ENCODE assay signal across 16 mouse cellular contexts in the genomic region with DNA sequence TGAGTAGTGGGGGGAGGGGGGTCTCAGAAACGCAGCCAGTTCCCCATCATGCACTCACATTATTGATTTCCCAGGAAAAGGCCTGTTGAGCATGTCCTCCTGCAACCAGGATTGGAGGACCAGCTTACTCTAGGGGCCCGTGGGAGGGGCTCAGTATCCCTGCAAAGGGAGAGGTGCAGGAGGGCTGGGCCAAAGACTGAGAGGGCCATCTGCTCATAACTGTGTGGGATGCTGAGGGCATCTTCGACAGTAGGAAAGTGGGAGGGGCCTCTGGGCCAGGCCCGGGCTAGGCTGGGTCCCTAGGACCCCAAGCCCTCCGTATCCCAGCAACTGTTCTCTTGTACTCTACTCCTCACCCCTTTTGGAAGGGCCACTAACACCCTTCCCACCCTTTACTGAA. TPM values are rescaled to one million over a fixed set of nuclear protein-coding genes. Genes with fewer than 3 reads are reported as not detected.
DNase-seq lines count a peak whose midpoint lies in the region; ATAC-seq lines count a peak whose summit lies in the region.
"Had no signal": no experiment of that assay in that cellular context is flagged by ENCODE, and none has a peak within 500 bp of the region (broad histone marks: within the 10 kb centered on the region; RNA-seq: fewer than 3 reads in every experiment).

No protein-coding gene starts in this region.

- no peaks in the 10 kb centered on the region for H3K9me3 ChIP-seq in embryonic facial prominence, embryonic 11.5 days (replicated peaks; ENCODE audit: control insufficient read depth, low read length)
- no peaks in the 10 kb centered on the region for H3K9me3 ChIP-seq in embryonic facial prominence, embryonic 10.5 days
- no peaks in the 10 kb centered on the region for H3K9me3 ChIP-seq in midbrain, embryonic 10.5 days (replicated peaks)
- H3K9me3 ChIP-seq in midbrain, embryonic 15.5 days: no peaks in the 10 kb centered on the region
- no peaks in the 10 kb centered on the region for H3K9me3 ChIP-seq in midbrain, embryonic 14.5 days (ENCODE audit: control insufficient read depth, low read length)

- no peak overlapping the region for H3K9ac ChIP-seq in embryonic facial prominence, embryonic 11.5 days (replicated peaks; ENCODE audit: low read length)
- H3K9ac ChIP-seq in midbrain, embryonic 15.5 days: no peak overlapping the region
- no peak overlapping the region for H3K9ac ChIP-seq in midbrain, embryonic 14.5 days (replicated peaks; ENCODE audit: low read length)

- H3K4me2 ChIP-seq in embryonic facial prominence, embryonic 11.5 days (ENCODE audit: low read depth, low read length): no peak overlapping the region
- no peak overlapping the region for H3K4me2 ChIP-seq in midbrain, embryonic 15.5 days
- no peak overlapping the region for H3K4me2 ChIP-seq in midbrain, embryonic 14.5 days (ENCODE audit: low read length)

- no peaks in the 10 kb centered on the region for H3K27me3 ChIP-seq in embryonic facial prominence, embryonic 11.5 days (ENCODE audit: control insufficient read depth, insufficient read depth, low read length)
- H3K27me3 ChIP-seq in embryonic facial prominence, embryonic 10.5 days (replicated peaks; ENCODE audit: low read depth, poor library complexity, severe bottlenecking): no peaks in the 10 kb centered on the region
- H3K27me3 ChIP-seq in midbrain, embryonic 10.5 days (ENCODE audit: low read depth, poor library complexity, severe bottlenecking): no peaks in the 10 kb centered on the region
- no peaks in the 10 kb centered on the region for H3K27me3 ChIP-seq in midbrain, embryonic 15.5 days (replicated peaks)
- H3K27me3 ChIP-seq in midbrain, embryonic 14.5 days (ENCODE audit: control insufficient read depth, insufficient read depth, low read length): no peaks in the 10 kb centered on the region

- 57% methylated on average over 5 of the region's 5 CpGs for WGBS in embryonic facial prominence, embryonic 11.5 days
- WGBS in embryonic facial prominence, embryonic 10.5 days: 65% methylated on average over 5 of the region's 5 CpGs
- WGBS in midbrain, embryonic 10.5 days: 66% methylated on average over 5 of the region's 5 CpGs
- 48% methylated on average over 5 of the region's 5 CpGs for WGBS in midbrain, embryonic 15.5 days
- WGBS in midbrain, embryonic 14.5 days: 59% methylated on average over 5 of the region's 5 CpGs

- H3K4me3 ChIP-seq in embryonic facial prominence, embryonic 11.5 days (ENCODE audit: low read depth, low read length): no peak overlapping the region
- H3K4me3 ChIP-seq in embryonic facial prominence, embryonic 10.5 days: no peak overlapping the region
- no peak overlapping the region for H3K4me3 ChIP-seq in midbrain, embryonic 10.5 days
- no peak overlapping the region for H3K4me3 ChIP-seq in midbrain, embryonic 15.5 days
- no peak overlapping the region for H3K4me3 ChIP-seq in midbrain, embryonic 14.5 days (replicated peaks; ENCODE audit: low read depth, low read length)

- peak; percentile 67; the same call in 1 of the 2 replicates for ATAC-seq in embryonic facial prominence, embryonic 11.5 days (replicated peaks; ENCODE audit: insufficient number of reproducible peaks, low FRiP score, low TSS enrichment, low read depth)
- ATAC-seq in midbrain, embryonic 15.5 days (replicated peaks): no peak
- ATAC-seq in midbrain, embryonic 14.5 days (ENCODE audit: low FRiP score, low TSS enrichment): peak; percentile 55; the same call in 1 of the 2 replicates

- no peak for DNase-seq in embryonic facial prominence, embryonic 11.5 days (ENCODE audit: low spot score)
- no peak for DNase-seq in embryonic facial prominence, embryonic 10.5 days (ENCODE audit: low spot score)
- DNase-seq in midbrain, embryonic 10.5 days (ENCODE audit: low spot score): no peak
- DNase-seq in midbrain, embryonic 14.5 days: no peak
- no peak for DNase-seq in layer of hippocampus, adult 9-10 months (ENCODE audit: low spot score)
- no peak for DNase-seq in T-cell, adult 2 months (ENCODE audit: low spot score)
- DNase-seq in adrenal gland, postnatal 4 days (ENCODE audit: low spot score in 2 of 2): no peak
- DNase-seq: heart, postnatal 4 days; kidney, postnatal 4 days; lung, postnatal 14 days; right cerebral cortex, postnatal 4 days; thymus, postnatal 14 days had no signal

- H3K27ac ChIP-seq in embryonic facial prominence, embryonic 11.5 days (replicated peaks; ENCODE audit: low read depth, low read length): no peak overlapping the region
- H3K27ac ChIP-seq in embryonic facial prominence, embryonic 10.5 days (replicated peaks): no peak overlapping the region; the same call in 1 of the 2 replicates
- peak overlapping the region; percentile 28; the same call in 1 of the 2 replicates for H3K27ac ChIP-seq in midbrain, embryonic 10.5 days (replicated peaks)
- H3K27ac ChIP-seq in midbrain, embryonic 15.5 days: no peak overlapping the region
- no peak overlapping the region for H3K27ac ChIP-seq in midbrain, embryonic 14.5 days (replicated peaks; ENCODE audit: low read depth, low read length)

- no peaks in the 10 kb centered on the region for H3K4me1 ChIP-seq in embryonic facial prominence, embryonic 11.5 days (ENCODE audit: control insufficient read depth, insufficient read depth, low read length)
- H3K4me1 ChIP-seq in embryonic facial prominence, embryonic 10.5 days: no peaks in the 10 kb centered on the region
- H3K4me1 ChIP-seq in midbrain, embryonic 10.5 days: peaks cover 15% of the 10 kb centered on the region
- H3K4me1 ChIP-seq in midbrain, embryonic 15.5 days: no peaks in the 10 kb centered on the region
- H3K4me1 ChIP-seq in midbrain, embryonic 14.5 days (ENCODE audit: control insufficient read depth, insufficient read depth, low read length): 0 out of 2 replicates have a peak, but pooled peaks cover under 1% of the 10 kb centered on the region

- H3K36me3 ChIP-seq in embryonic facial prominence, embryonic 11.5 days (replicated peaks; ENCODE audit: control insufficient read depth, insufficient read depth, low read depth, low read length): no peaks in the 10 kb centered on the region
- no peaks in the 10 kb centered on the region for H3K36me3 ChIP-seq in embryonic facial prominence, embryonic 10.5 days (replicated peaks)
- no peaks in the 10 kb centered on the region for H3K36me3 ChIP-seq in midbrain, embryonic 10.5 days
- H3K36me3 ChIP-seq in midbrain, embryonic 15.5 days (replicated peaks): no peaks in the 10 kb centered on the region
- no peaks in the 10 kb centered on the region for H3K36me3 ChIP-seq in midbrain, embryonic 14.5 days (ENCODE audit: control insufficient read depth, insufficient read depth, low read length)

RNA-seq across cellular contexts. Expression of a gene that starts 47.3 kb away (rescaled TPM):
- polyA plus RNA-seq in embryonic facial prominence, embryonic 11.5 days (2014; fragmentation: Nextera tagmentation; extraction: Ambion mirVana): 0.54 and 0.79 TPM in 2 replicates
- 1.1 and 2.5 TPM in 2 replicates for polyA plus RNA-seq in embryonic facial prominence, embryonic 10.5 days (2016; fragmentation: Nextera tagmentation; extraction: Ambion mirVana)
- polyA plus RNA-seq in midbrain, embryonic 10.5 days (2016; fragmentation: Nextera tagmentation; extraction: Ambion mirVana): 2.2 and 4.6 TPM in 2 replicates
- 1.5 and 1.6 TPM in 2 replicates for polyA plus RNA-seq in midbrain, embryonic 15.5 days (2015; fragmentation: Nextera tagmentation; extraction: Ambion mirVana)
- 1.8 and 3.5 TPM in 2 replicates for polyA plus RNA-seq in midbrain, embryonic 14.5 days (2014; fragmentation: Nextera tagmentation; extraction: Ambion mirVana)
- total RNA-seq in adrenal gland, postnatal 4 days (2021): under 1 TPM; 0.06 TPM
- total RNA-seq: gastrocnemius, postnatal 4 days; heart, postnatal 4 days; left cerebral cortex, postnatal 36 days; MEL had no signal
